Mouse (Mus musculus): Measurements from ENCODE around the gene Atg2b. TPM values are rescaled to one million over a fixed set of nuclear protein-coding genes. Genes with fewer than 3 reads are reported as not detected.

The Atg2b gene
- total RNA-seq, 2 experiments from 2014 or later, result 41.3 to 89.6 TPM

DNA sequence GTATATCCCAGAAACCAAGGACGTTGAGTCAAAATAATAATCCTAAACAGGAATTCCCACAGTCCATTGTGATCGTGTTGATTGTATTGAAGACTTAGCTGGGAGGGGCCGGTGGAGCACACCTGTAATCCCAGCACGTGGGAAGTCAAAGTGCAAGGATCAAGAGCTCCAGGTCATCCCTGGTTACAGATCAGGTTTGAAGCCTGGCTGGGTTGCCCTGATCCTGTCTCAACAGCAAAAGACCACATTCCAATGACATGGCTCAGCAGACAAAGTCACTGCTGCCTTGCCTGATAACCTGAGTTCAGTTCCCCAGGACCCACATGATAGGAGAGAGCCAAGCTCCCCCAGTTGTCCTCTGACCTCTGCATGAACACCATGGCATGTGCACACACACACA is 2.4 kb upstream of the Atg2b start:
- no peak for ATAC-seq (replicated peaks; ENCODE audit: low FRiP score, low TSS enrichment, poor library complexity, severe bottlenecking)

DNA sequence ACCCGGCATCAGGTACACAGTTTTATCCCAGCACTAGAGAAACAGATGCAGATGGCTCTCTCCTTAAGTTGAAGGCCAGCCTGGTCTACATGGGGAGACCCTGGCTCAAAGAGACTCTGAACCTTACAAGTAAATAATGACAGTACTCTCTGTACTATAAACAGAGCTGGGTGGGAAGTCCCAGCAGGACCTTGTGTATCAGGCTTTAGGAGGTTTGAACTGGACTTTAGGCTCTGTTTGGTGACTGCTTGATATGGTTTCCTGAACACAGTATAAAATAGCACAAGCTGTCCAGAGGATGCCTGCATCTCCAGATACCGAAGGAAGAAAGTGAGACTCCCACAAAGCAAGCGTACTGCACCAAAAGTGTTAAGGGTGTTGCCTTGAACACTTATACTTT is 1.8 kb upstream of the Atg2b start:
- ATAC-seq (replicated peaks; ENCODE audit: low FRiP score, low TSS enrichment, poor library complexity, severe bottlenecking), result no peak

DNA sequence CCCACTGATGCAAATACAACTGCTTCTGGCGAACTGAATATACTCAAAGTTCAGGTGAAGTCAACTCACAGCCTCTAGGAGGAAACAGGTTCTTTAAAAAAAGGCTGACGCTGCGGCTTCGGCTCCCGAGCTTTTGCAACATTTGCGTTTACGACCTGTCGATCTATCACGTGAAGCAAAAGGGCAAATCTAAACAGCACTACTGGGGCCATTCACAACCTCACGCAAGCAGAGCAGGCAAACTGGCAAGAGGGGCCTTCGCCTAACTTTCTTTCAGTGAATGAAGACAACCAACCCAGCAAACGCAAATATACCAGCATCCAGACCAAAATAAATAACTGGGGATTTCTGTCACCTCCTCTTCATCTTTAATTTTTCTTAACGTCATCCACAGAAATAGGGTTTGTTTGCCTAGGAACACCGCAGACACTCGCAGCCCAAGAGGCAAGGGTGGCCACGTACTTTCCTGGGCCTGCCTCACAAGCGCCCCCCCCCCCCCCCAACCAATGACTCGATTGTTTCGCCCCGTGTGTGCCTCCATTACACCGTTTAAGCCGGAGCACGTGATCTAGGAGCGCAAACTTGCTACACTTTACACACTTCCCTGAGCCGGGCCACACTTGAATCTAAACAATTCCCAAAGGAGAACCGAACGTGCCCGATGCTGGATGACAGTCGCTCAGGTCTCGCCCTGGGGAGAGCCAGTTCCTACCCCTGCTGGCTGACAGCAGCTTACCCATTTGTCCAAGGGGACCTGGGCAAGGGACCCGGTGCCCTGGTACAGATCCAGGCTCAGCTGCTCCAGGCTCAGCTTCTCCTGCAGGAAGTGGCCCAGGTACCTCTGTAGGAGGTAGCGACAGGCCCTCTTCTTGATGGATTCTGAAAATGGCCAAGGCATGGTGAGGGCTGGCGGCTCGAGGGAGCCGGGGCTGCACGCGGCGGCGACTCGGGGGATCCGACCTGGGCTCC is 794 bp downstream of the Atg2b start, which contains the start of gene Gskip:
Gene Gskip (plus strand): TSS at position 897 of the 969 bp plus-strand sequence.
- ATAC-seq (replicated peaks; ENCODE audit: low FRiP score, low TSS enrichment, poor library complexity, severe bottlenecking), result peak; percentile 56

DNA sequence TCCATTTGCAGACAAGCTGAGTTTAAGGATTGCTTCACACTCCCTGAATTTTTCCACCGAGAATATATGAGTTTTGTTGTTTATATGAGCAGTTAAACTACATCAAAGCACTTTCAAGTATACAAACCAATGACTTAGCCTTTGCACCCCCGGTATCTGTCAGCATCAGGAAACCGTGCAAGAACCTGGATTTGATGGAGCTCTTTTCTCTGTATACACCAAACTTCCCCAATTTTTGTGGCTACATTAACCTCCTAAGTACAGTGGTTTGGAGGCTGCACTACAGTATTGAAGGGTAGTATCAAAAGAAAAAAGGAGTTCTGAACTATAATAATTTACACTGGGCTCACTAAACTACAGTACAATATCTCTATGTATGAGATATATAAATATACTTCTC is 6.2 kb downstream of the Atg2b start:
- ATAC-seq (replicated peaks; ENCODE audit: low FRiP score, low TSS enrichment, poor library complexity, severe bottlenecking), result no peak

DNA sequence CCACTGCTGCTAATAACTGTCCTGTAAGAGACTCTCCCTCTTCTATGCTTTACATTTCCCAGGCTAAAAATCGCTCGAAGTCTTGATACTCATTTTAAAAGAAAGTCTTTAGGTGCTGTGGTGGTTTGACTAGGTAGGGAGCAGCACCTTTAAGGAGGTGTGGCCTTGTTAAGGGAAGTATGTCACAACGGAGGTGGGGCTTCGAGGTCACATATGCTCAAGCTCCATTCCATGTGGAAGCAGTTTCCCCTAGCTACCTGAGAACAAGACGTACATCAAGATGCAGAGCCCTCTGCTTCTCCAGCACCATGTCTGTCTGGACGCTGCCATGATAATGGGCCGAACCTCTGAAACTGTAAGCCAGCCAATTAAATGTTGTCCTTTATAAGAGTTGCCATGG is 6.8 kb downstream of the Atg2b start:
- ATAC-seq (replicated peaks; ENCODE audit: low FRiP score, low TSS enrichment, poor library complexity, severe bottlenecking), result no peak

DNA sequence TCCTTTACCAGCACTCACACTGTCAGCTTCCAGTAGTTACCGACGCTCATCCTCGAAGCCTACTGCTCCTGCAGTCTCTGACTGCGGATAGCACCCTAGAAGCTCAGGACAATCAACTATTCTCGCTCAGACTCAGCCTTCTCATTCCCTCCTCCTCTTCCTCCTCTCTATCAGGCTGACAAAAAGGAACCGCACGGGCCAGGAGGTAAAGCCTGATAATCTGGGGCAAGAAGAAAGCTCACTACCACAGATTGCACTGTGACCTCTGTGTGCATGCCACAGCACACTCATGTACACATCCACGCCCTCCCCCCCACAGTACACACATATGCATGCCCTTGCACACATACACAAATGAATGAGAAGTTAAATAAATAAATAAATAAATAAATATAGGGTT is 8.7 kb downstream of the Atg2b start:
- ATAC-seq (replicated peaks; ENCODE audit: low FRiP score, low TSS enrichment, poor library complexity, severe bottlenecking), result peak; percentile 89

DNA sequence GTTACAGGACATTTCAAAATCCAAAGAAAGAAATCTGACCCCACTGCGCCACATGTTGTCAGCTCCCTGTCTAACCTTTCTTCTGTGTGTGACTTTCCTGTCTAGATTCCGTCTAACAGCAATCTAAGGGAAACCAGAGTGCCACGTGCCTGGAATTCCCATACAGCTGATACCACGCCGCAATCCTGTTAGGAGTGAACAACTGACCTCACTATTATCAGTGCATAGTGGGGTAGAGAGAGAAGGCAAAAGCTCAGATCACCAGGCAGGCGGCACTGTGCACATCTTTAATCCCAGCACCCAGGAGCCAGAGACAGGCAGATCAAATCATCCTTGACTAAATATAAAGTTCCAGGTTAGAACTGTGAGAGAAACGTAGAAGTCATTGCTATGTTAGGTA is 29.2 kb downstream of the Atg2b start:
- ATAC-seq (replicated peaks; ENCODE audit: low FRiP score, low TSS enrichment, poor library complexity, severe bottlenecking), result no peak

DNA sequence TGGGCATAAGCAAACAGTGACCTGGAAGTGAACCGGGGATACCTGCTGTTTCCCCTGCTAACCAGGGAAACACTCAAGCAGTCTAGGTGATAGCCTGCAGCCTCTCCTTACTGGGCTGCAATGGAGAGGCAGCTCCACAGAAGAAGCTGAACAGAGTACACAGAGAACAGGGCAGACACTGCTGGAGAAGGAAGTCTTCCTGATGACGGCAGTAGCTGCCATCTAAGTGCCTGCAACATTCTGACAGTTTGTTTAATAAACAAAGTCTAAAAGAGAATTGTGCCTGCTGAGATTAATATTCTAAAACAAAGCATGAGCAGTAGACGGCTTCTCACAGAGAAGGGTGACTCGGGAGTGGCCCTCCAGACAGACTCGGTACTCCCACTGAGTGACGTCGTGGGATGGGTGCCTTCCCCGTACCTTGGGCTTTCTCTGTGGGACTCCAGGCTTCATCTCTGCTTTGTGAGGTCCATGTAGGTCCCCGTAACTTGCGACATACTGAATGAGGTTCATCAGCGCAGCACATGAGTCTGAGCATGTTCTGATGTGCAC is 42.2 kb downstream of the Atg2b start:
- no peak for ATAC-seq (replicated peaks; ENCODE audit: low FRiP score, low TSS enrichment, poor library complexity, severe bottlenecking)

DNA sequence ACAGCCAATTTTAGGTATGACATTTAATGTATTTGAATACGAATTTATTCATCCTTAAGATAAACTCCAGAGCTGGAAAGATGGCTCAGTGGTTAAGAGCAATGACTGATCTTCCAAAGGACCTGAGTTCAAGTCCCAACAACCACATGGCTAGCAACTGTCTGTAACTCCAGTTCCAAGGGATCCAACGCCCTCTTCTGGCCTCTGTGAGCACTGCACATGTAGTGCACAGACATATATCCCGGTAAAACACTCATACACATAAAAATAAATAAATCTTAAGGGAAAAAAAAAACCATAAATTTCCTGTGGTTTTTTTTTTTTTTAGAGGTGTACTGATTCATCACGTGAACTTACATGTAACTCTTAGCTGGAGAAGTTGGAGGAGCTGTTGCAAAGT is 47.5 kb downstream of the Atg2b start:
- no peak for ATAC-seq (replicated peaks; ENCODE audit: low FRiP score, low TSS enrichment, poor library complexity, severe bottlenecking)

DNA sequence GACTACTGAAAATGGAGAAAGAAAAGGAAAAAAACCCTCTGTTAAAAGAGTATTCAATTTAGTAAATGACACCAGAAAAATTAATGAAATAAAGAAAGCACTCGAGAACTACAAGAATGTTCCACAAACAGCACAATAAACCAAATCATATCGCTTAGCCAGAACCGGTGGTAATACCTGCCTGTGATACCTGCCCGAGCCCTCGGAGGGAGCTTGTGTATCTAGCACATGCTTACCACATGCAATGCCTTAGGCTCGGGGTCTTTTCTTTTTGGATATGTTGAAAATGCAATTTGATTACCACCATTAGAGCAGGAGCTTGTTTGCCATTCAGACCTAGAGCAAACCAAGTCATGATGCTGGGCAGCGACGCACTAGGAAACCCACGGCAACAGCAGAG is 48.5 kb downstream of the Atg2b start:
- no peak for ATAC-seq (replicated peaks; ENCODE audit: low FRiP score, low TSS enrichment, poor library complexity, severe bottlenecking)

DNA sequence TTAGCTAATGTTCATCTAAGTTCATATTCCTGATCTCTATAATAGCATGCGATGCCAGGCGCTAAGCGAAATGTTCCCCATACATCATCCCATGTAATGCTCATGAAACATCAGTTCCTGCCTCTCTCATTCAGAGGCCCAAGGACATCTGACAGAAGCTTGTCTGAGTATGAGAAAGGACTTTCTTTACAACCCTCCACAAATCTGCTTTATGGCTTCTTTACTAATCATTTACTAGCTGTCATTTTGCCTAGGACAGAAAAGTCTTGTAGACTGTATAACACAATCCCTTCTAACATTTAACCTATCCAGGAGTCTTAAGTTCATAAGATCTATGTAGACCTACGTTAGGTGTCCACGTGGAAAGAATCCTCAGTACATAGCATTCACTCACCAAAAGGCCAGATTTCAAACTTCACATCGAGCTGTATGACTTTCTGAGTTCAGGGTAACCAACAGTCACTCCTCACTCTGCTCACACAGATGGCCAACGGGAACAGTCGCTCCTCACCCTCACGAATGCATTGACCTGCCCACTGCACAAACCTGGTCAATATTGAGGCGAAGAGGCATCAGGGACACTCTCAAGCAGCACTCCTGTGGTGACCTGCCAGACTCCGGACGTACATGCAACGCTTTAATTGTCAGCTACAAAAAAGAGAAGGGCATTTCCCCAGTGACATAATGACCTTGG is 50.5 kb downstream of the Atg2b start:
- ATAC-seq (replicated peaks; ENCODE audit: low FRiP score, low TSS enrichment, poor library complexity, severe bottlenecking), result no peak

DNA sequence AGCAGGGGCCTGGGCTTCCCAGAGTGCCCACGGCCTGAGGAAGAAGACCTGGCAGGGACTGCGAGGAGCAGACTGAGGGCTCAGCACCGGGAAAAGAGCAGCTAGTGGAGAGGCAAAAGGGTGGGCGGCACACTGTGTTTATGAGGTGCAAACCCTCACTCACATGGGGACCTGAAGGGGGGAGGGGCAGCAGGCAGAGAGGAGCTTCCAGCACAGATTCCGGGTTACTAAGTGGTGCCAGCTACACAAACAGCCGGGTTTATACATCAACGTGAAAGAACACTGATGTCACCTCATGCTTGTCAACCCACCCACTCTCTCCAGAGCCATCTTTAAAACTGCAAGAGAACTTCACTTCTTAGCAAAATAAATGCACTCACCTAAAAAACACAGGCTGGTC is 59.2 kb downstream of the Atg2b start:
- ATAC-seq (replicated peaks; ENCODE audit: low FRiP score, low TSS enrichment, poor library complexity, severe bottlenecking), result no peak

DNA sequence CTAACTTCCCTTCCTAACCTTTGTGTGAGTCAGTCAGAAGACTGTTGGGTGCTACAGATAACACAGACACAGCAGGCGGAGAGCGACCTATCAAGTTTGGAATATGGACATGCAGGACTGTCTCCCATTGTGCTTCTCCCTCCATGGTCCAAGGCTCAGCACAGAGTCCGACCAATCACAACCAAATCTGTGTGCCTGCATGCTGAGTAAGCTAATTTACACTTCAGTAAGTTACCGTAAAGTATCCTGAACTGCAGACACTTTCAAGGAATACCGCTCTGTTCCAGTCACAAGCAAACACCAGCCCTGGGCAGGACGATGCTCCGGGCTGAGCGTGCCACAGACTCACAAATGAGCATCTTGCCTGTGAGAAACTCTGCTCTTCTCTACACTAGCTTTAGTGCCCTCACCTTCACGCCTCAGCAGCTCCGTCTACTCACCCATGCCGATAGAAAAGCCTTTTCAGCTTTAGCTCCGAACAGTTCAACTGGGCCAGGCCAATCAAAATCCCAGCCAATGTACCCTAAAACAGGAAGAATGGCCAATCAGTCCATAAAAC is 62.0 kb downstream of the Atg2b start:
- no peak for ATAC-seq (replicated peaks; ENCODE audit: low FRiP score, low TSS enrichment, poor library complexity, severe bottlenecking)

DNA sequence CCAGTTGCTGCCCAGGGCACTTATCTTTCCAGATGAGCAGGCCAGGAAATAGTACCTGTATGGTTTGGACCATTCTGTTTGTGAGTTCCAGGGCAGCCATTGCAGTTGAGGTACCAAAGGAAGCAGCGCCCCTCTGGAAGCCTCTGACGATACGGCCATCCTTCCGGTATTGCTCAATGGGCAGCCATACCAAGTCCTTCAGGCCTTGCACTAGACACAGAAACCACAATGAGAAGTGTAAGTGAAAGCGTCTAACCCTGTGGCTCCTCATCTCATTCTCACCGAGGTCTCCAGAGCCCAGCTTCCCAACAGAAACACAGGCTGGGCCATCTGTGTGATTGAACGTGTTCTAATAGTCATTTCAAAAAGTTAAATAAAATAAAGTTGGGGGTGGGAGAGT is 63.0 kb downstream of the Atg2b start:
- ATAC-seq (replicated peaks; ENCODE audit: low FRiP score, low TSS enrichment, poor library complexity, severe bottlenecking), result no peak

DNA sequence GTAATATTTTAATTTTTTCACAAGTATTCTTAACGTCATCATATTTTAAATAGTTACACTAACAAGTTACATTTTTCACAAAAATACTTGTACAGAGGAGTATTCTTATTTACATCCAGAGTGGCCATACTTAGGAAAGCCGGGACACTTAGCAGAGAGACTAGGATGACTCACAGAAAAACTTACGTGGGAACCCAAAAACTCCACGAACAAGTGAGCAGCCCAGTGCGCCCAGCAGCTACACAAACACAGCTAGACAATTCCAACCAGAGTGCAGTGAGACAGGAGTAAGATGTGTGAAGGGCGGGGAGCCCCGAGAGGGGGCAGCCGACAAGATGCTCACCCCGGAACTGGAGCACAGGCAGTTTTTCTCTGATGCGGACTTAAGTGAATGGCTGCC is 71.5 kb downstream of the Atg2b start:
- no peak for ATAC-seq (replicated peaks; ENCODE audit: low FRiP score, low TSS enrichment, poor library complexity, severe bottlenecking)

DNA sequence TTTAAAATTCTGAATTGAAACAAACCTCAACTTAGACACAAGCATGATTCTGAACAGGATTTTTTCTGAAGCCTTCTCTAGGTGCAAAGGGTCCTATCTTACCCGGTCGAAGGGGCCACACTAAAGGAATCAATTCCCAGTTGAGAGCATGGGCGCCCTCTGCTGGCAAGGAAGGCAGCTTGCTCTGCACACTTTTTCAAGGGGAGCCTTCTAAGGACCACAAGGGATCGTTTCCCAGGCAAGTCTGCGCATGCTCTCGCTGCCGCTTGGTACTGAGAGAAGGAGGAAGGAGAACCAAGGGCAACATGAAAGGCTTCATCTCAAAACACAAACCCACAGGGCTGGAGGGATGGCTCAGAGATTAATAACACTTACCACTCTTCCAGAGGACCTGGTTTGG is 73.3 kb downstream of the Atg2b start:
- 0 out of 2 replicates have a peak, but pooled peaks have one; percentile 39 for ATAC-seq (replicated peaks; ENCODE audit: low FRiP score, low TSS enrichment, poor library complexity, severe bottlenecking)

DNA sequence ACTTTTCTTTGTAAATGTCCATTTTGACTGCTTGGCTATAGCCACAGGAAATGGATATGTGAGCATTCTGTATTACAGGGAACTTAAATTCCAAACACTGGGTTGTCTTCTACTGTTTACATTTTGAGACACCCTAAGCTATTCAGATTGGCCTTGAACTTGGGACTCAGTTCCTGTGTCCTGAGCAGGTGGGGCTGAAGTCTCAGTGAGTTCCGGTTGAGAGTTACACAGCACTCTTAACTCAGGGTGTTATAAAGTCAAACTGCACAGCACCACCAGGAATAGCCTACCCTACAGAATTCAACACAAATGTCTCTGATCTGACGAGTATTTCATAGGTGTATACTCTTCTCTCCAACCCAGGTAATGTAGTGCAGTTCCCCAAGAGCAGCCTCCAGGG is 74.0 kb downstream of the Atg2b start:
- no peak for ATAC-seq (replicated peaks; ENCODE audit: low FRiP score, low TSS enrichment, poor library complexity, severe bottlenecking)

DNA sequence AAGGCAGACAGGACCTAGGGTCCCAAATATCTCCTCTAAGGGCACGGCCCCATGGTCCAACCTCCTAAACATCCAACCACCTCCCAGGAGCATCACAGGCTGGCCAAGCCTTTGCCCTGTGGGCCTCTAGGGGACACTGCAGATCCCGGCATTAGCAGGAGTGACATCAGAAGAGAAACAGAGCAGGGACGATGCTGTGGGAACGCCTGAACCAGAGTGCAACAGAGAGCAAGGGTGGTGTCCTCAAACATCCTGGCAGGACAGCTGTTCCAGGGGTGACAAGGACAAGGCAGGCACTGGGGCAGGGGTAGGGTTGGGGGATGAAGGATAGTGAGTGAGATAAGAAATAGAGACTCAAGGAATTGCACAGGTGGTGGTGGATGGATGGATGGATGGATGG is 78.1 kb downstream of the Atg2b start:
- ATAC-seq (replicated peaks; ENCODE audit: low FRiP score, low TSS enrichment, poor library complexity, severe bottlenecking), result no peak

DNA sequence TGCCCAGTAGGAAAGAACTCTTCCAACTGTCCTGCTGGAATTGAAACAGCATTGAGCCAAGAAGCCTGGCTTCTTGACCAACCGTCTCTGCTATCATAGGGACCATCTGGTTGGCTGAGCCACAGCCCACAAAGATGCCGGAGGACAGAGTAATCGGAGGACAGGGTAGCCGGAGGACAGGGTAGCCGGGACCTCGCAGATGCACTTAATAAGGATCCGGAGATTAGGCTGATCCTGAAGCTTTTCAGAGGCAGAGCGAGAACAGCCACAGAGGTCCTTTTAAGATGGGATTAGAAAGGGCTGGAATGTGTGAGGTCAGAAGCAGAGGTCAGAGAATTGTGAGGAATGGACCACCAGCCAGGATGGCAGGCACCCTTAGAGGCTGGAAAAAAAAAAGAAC is 79.8 kb downstream of the Atg2b start:
- no peak for ATAC-seq (replicated peaks; ENCODE audit: low FRiP score, low TSS enrichment, poor library complexity, severe bottlenecking)

DNA sequence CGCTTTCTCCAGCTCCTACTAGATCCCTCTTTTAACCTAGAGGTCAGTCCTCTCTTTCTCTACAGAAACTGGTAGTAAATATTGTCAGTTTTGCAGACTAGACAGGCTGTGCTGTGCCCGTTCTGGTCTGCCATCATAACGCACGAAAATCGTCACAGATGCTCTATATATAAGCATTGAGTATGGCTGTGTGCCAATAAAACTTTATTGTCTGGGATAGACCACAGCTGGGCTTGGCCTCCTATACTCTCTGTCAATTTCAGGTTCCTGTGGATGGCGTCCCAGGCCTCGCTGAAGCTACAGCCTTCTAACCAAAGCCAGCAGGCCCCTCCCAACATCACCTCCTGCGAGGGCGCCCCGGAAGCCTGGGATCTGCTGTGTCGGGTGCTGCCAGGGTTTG is 81.1 kb downstream of the Atg2b start:
- ATAC-seq (replicated peaks; ENCODE audit: low FRiP score, low TSS enrichment, poor library complexity, severe bottlenecking), result no peak

All from megakaryocyte-erythroid progenitor cell, adult 5-6 weeks (primary cell).